Mouse (Mus musculus): ENCODE data around the gene Sgpp1. TPM values are rescaled to one million over a fixed set of nuclear protein-coding genes. Genes with fewer than 3 reads are reported as not detected.
A peak's percentile ranks its signal among the peaks of the same experiment; 100 is the strongest.
"Not testable (repeated sequence)": the region's sequence is repeated elsewhere in the genome, so short reads cannot be mapped to it uniquely, and the experiment has no call there.

Sgpp1 gene
- total RNA-seq, 2 experiments from 2014 or later: 18.3 to 20.0 TPM

- no peak for DNase-seq
Observed at GRCm38 (mm10) chr12:75689003-75689402, 46.5 kb downstream of the Sgpp1 start.

- DNase-seq: no peak
Observed at GRCm38 (mm10) chr12:75687314-75687713, 48.2 kb downstream of the Sgpp1 start.

- not testable (repeated sequence) for DNase-seq
Observed at GRCm38 (mm10) chr12:75684026-75684425, 51.5 kb downstream of the Sgpp1 start.

- no peak for DNase-seq
Observed at GRCm38 (mm10) chr12:75683598-75683997, 51.9 kb downstream of the Sgpp1 start.

GRCm38 (mm10) chr12:75682842-75683241, 52.7 kb downstream of the Sgpp1 start:
- DNase-seq: no peak

GRCm38 (mm10) chr12:75681101-75681500, 54.4 kb downstream of the Sgpp1 start:
- DNase-seq: no peak

GRCm38 (mm10) chr12:75678393-75678792, 57.1 kb downstream of the Sgpp1 start:
- no peak for DNase-seq

GRCm38 (mm10) chr12:75672630-75673029, 62.9 kb downstream of the Sgpp1 start:
- no peak for DNase-seq

GRCm38 (mm10) chr12:75671759-75672315, 63.7 kb downstream of the Sgpp1 start:
- DNase-seq: peak; percentile 10

- peak; percentile 9 for DNase-seq
Observed at GRCm38 (mm10) chr12:75670611-75671010, 64.9 kb downstream of the Sgpp1 start.

- peak; percentile 99 for DNase-seq
Observed at GRCm38 (mm10) chr12:75669258-75670106, 66.0 kb downstream of the Sgpp1 start, which contains the start of gene Wdr89. Gene Wdr89, minus strand, starts transcription at chr12:75669537.

GRCm38 (mm10) chr12:75668916-75669257, 66.6 kb downstream of the Sgpp1 start:
- no peak for DNase-seq

- no peak for DNase-seq
Observed at GRCm38 (mm10) chr12:75668221-75668620, 67.3 kb downstream of the Sgpp1 start.

GRCm38 (mm10) chr12:75666939-75667338, 68.6 kb downstream of the Sgpp1 start:
- DNase-seq: no peak

- DNase-seq: no peak
Observed at GRCm38 (mm10) chr12:75664516-75664810, 71.1 kb downstream of the Sgpp1 start.

Other genes with a start within 250 kb of the Sgpp1 start
- gene Ppp2r5e, start 139.5 kb downstream of the Sgpp1 start, total RNA-seq (2021): 10 to 100 TPM; 35.1 to 39.1 TPM
- gene Wdr89, start 66.2 kb downstream of the Sgpp1 start, total RNA-seq (2021): 1 to 10 TPM; 3.0 to 3.2 TPM
- 10 to 100 TPM; 55.3 to 65.4 TPM for gene Syne2, start 82.4 kb upstream of the Sgpp1 start, total RNA-seq (2021)

Data from heart, postnatal 4 days (tissue).